Mouse (Mus musculus): ENCODE results near the gene Rabgap1l.

GRCm38 (mm10) chr1:160533209-160533820 lies 259.7 kb downstream of the Rabgap1l start:
- no peak for TF ChIP-seq POLR2A (IDR thresholded peaks at IDR 0.05; ENCODE audit: extremely low read depth, insufficient read depth, low read length)
- no peak for TF ChIP-seq CTCF (IDR thresholded peaks at IDR 0.05; ENCODE audit: low read depth, low read length)
